Mouse (Mus musculus): ENCODE measurements around the gene Ssc5d. TPM values are rescaled to one million over a fixed set of nuclear protein-coding genes. Genes with fewer than 3 reads are reported as not detected.

The Ssc5d gene
- polyA plus RNA-seq, 1 experiment: 1.0 TPM

GRCm38 (mm10) chr7:4927711-4928110 lies 2.1 kb downstream of the Ssc5d start:
- H3K27me3 ChIP-seq (ENCODE audit: control insufficient read depth, insufficient read depth, low read length): peaks cover 11% of the 10 kb centered on the region
- WGBS: 72% methylated on average over 8 of the region's 8 CpGs
- no peak overlapping the region for H3K4me3 ChIP-seq (ENCODE audit: control insufficient read depth, insufficient read depth, low read length)
- TF ChIP-seq CTCF (IDR thresholded peaks at IDR 0.05; ENCODE audit: borderline replicate concordance, control insufficient read depth, extremely low read depth, insufficient read depth, low read length, poor library complexity) (no peak), POLR2A (IDR thresholded peaks at IDR 0.05; ENCODE audit: control insufficient read depth, extremely low read depth, insufficient read depth, low read length, poor library complexity) (no peak)
- peaks cover 10% of the 10 kb centered on the region for H3K4me1 ChIP-seq (replicated peaks; ENCODE audit: control insufficient read depth, insufficient read depth, low read length)
- no peak for DNase-seq
- H3K36me3 ChIP-seq (ENCODE audit: control insufficient read depth, insufficient read depth, low read length): no peaks in the 10 kb centered on the region
- no peak overlapping the region for H3K27ac ChIP-seq (ENCODE audit: control insufficient read depth, insufficient read depth, low read length)

DNA sequence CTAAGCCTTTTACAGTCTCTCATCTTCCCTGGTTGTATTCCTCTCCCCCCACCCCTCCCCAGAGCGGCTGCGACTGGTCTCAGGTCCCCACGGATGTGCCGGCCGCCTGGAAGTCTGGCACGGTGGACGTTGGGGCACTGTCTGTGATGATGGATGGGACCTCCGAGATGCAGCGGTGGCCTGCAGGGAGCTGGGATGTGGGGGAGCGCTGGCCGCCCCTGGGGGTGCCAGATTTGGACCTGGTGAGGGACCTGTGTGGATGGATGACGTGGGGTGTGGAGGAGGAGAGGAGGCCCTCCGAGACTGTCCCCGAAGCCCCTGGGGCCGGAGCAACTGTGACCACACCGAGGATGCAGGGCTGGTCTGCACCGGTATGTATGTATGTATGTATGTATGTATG lies 2.7 kb downstream of the Ssc5d start:
- no peak overlapping the region for H3K27ac ChIP-seq (ENCODE audit: control insufficient read depth, insufficient read depth, low read length)
- WGBS: 88% methylated on average over 17 of the region's 17 CpGs
- 0 out of 2 replicates have a peak, but pooled peaks cover 4% of the 10 kb centered on the region for H3K4me1 ChIP-seq (replicated peaks; ENCODE audit: control insufficient read depth, insufficient read depth, low read length)
- DNase-seq: no peak
- TF ChIP-seq CTCF (IDR thresholded peaks at IDR 0.05; ENCODE audit: borderline replicate concordance, control insufficient read depth, extremely low read depth, insufficient read depth, low read length, poor library complexity) (no peak), POLR2A (IDR thresholded peaks at IDR 0.05; ENCODE audit: control insufficient read depth, extremely low read depth, insufficient read depth, low read length, poor library complexity) (no peak)
- H3K36me3 ChIP-seq (ENCODE audit: control insufficient read depth, insufficient read depth, low read length): no peaks in the 10 kb centered on the region
- H3K27me3 ChIP-seq (ENCODE audit: control insufficient read depth, insufficient read depth, low read length): peaks cover 11% of the 10 kb centered on the region
- H3K4me3 ChIP-seq (ENCODE audit: control insufficient read depth, insufficient read depth, low read length): no peak overlapping the region

GRCm38 (mm10) chr7:4933103-4933502 lies 7.5 kb downstream of the Ssc5d start:
- Histone ChIP-seq H3K4me3 (ENCODE audit: control insufficient read depth, insufficient read depth, low read length) (no peak overlapping the region), H3K27ac (ENCODE audit: control insufficient read depth, insufficient read depth, low read length) (no peak overlapping the region), H3K4me1 (replicated peaks; ENCODE audit: control insufficient read depth, insufficient read depth, low read length) (no peaks in the 10 kb centered on the region), H3K36me3 (ENCODE audit: control insufficient read depth, insufficient read depth, low read length) (no peaks in the 10 kb centered on the region), H3K27me3 (ENCODE audit: control insufficient read depth, insufficient read depth, low read length) (no peaks in the 10 kb centered on the region)
- no peak for DNase-seq
- TF ChIP-seq CTCF (IDR thresholded peaks at IDR 0.05; ENCODE audit: borderline replicate concordance, control insufficient read depth, extremely low read depth, insufficient read depth, low read length, poor library complexity): no peak
- TF ChIP-seq POLR2A (IDR thresholded peaks at IDR 0.05; ENCODE audit: control insufficient read depth, extremely low read depth, insufficient read depth, low read length, poor library complexity): no peak
- 63% methylated on average over 12 of the region's 12 CpGs for WGBS

GRCm38 (mm10) chr7:4934160-4934914 lies 8.8 kb downstream of the Ssc5d start:
- no peaks in the 10 kb centered on the region for H3K27me3 ChIP-seq (ENCODE audit: control insufficient read depth, insufficient read depth, low read length)
- TF ChIP-seq CTCF (IDR thresholded peaks at IDR 0.05; ENCODE audit: borderline replicate concordance, control insufficient read depth, extremely low read depth, insufficient read depth, low read length, poor library complexity): no peak
- no peak for TF ChIP-seq POLR2A (IDR thresholded peaks at IDR 0.05; ENCODE audit: control insufficient read depth, extremely low read depth, insufficient read depth, low read length, poor library complexity)
- no peak for DNase-seq
- no peak overlapping the region for H3K27ac ChIP-seq (ENCODE audit: control insufficient read depth, insufficient read depth, low read length)
- no peak overlapping the region for H3K4me3 ChIP-seq (ENCODE audit: control insufficient read depth, insufficient read depth, low read length)
- no peaks in the 10 kb centered on the region for H3K4me1 ChIP-seq (replicated peaks; ENCODE audit: control insufficient read depth, insufficient read depth, low read length)
- 82% methylated on average over 4 of the region's 4 CpGs for WGBS
- no peaks in the 10 kb centered on the region for H3K36me3 ChIP-seq (ENCODE audit: control insufficient read depth, insufficient read depth, low read length)

DNA sequence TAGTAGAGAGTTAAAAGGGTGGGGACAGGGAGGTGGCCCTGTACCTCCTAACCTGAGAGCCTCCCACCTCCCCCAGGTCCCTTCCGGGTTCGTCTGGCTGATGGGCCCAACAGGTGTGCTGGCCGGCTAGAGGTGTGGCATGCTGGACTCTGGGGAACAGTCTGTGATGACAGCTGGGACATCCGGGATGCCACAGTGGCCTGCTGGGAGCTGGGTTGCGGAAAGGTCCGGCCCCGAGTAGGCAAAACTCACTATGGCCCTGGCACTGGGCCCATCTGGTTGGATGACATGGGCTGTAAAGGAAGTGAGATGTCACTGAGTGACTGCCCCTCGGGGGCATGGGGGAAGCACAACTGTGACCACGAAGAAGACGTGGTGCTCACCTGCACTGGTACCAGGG lies 11.2 kb downstream of the Ssc5d start:
- Histone ChIP-seq H3K4me1 (replicated peaks; ENCODE audit: control insufficient read depth, insufficient read depth, low read length) (no peaks in the 10 kb centered on the region), H3K27me3 (ENCODE audit: control insufficient read depth, insufficient read depth, low read length) (no peaks in the 10 kb centered on the region), H3K4me3 (ENCODE audit: control insufficient read depth, insufficient read depth, low read length) (no peak overlapping the region), H3K27ac (ENCODE audit: control insufficient read depth, insufficient read depth, low read length) (no peak overlapping the region), H3K36me3 (ENCODE audit: control insufficient read depth, insufficient read depth, low read length) (no peaks in the 10 kb centered on the region)
- no peak for DNase-seq
- 67% methylated on average over 10 of the region's 10 CpGs for WGBS
- TF ChIP-seq CTCF (IDR thresholded peaks at IDR 0.05; ENCODE audit: borderline replicate concordance, control insufficient read depth, extremely low read depth, insufficient read depth, low read length, poor library complexity): no peak
- TF ChIP-seq POLR2A (IDR thresholded peaks at IDR 0.05; ENCODE audit: control insufficient read depth, extremely low read depth, insufficient read depth, low read length, poor library complexity): no peak

DNA sequence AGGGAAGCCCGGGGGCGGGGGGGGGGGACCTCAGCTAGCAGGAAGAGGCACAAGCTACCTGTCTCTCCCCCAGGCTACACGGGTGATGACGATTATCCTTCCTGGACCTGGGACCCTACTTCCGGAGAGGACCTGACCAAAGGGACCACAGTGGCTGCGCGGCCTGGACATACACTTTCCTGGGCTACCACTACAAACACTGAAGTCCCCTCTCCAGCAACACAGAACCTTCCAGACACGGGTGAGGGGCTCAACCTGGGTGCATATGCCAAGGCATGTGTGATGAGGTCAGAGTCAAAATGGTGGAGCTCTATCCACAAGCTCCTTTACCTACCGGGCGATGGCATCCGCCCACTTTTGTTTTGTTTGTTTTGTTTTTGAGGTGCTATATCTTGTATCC lies 11.8 kb downstream of the Ssc5d start:
- Histone ChIP-seq H3K27ac (ENCODE audit: control insufficient read depth, insufficient read depth, low read length) (no peak overlapping the region), H3K4me3 (ENCODE audit: control insufficient read depth, insufficient read depth, low read length) (no peak overlapping the region), H3K4me1 (replicated peaks; ENCODE audit: control insufficient read depth, insufficient read depth, low read length) (no peaks in the 10 kb centered on the region), H3K36me3 (ENCODE audit: control insufficient read depth, insufficient read depth, low read length) (no peaks in the 10 kb centered on the region), H3K27me3 (ENCODE audit: control insufficient read depth, insufficient read depth, low read length) (no peaks in the 10 kb centered on the region)
- 77% methylated on average over 11 of the region's 11 CpGs for WGBS
- no peak for DNase-seq
- no peak for TF ChIP-seq POLR2A (IDR thresholded peaks at IDR 0.05; ENCODE audit: control insufficient read depth, extremely low read depth, insufficient read depth, low read length, poor library complexity)
- TF ChIP-seq CTCF (IDR thresholded peaks at IDR 0.05; ENCODE audit: borderline replicate concordance, control insufficient read depth, extremely low read depth, insufficient read depth, low read length, poor library complexity): no peak

Data from thymus, adult 2 months (tissue).